Mouse (Mus musculus): ENCODE measurements around the gene Xpnpep2. TPM values are rescaled to one million over a fixed set of nuclear protein-coding genes. Genes with fewer than 3 reads are reported as not detected.

Gene Xpnpep2
- total and polyA plus RNA-seq, 2 experiments from 2014 or later = 0.79 to 3.3 TPM

DNA sequence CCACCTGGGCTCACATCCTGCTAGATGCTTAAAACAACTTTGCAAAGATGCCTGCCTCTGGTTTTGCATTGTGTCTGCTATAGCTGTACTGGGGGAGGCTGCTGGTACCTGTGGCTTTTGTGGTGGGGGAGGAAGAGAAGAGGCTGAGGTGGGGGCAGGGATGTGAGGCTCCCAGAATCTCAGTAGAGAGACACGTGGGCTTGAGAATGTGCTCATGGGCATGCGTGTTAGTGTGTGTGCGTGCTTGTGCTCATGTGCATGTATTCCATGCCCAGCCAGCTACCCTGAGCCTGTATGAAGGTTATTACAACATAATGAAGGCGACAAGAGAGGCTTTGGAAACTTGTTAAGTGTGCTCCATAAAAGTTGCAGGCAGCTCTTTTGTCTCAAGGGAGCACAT, 28.4 kb downstream of the Xpnpep2 start:
- no peaks in the 10 kb centered on the region for H3K4me1 ChIP-seq (ENCODE audit: insufficient read depth, low read length)
- no peak for ATAC-seq (ENCODE audit: low FRiP score)
- WGBS = 86% methylated on average over 4 of the region's 4 CpGs

GRCm38 (mm10) chrX:48138011-48138410, 29.5 kb downstream of the Xpnpep2 start:
- no peak overlapping the region for H3K27ac ChIP-seq (ENCODE audit: low read depth, low read length)
- no peaks in the 10 kb centered on the region for H3K9me3 ChIP-seq (ENCODE audit: low read length)
- DNase-seq (ENCODE audit: low spot score) (no peak), ATAC-seq (ENCODE audit: low FRiP score) (no peak)
- H3K9ac ChIP-seq (replicated peaks; ENCODE audit: low read length, poor library complexity, severe bottlenecking) = no peak overlapping the region
- 61% methylated on average over 6 of the region's 6 CpGs for WGBS
- no peaks in the 10 kb centered on the region for H3K36me3 ChIP-seq (ENCODE audit: insufficient read depth, low read length)
- no peak overlapping the region for H3K4me3 ChIP-seq (ENCODE audit: low read depth, low read length)
- H3K4me2 ChIP-seq (ENCODE audit: low read depth, low read length, poor library complexity, severe bottlenecking) = no peak overlapping the region
- TF ChIP-seq CTCF (IDR thresholded peaks at IDR 0.05) = no peak
- H3K27me3 ChIP-seq (ENCODE audit: insufficient read depth, low read length) = no peaks in the 10 kb centered on the region
- no peaks in the 10 kb centered on the region for H3K4me1 ChIP-seq (ENCODE audit: insufficient read depth, low read length)

More for the DNA sequence above, 28.4 kb downstream of the Xpnpep2 start:
- no peak for TF ChIP-seq CTCF (IDR thresholded peaks at IDR 0.05)
- no peaks in the 10 kb centered on the region for H3K9me3 ChIP-seq (ENCODE audit: low read length)
- H3K36me3 ChIP-seq (ENCODE audit: insufficient read depth, low read length) = no peaks in the 10 kb centered on the region
- no peak overlapping the region for H3K9ac ChIP-seq (replicated peaks; ENCODE audit: low read length, poor library complexity, severe bottlenecking)
- no peak overlapping the region for H3K4me2 ChIP-seq (ENCODE audit: low read depth, low read length, poor library complexity, severe bottlenecking)
- no peak for DNase-seq (ENCODE audit: low spot score)
- no peak overlapping the region for H3K27ac ChIP-seq (ENCODE audit: low read depth, low read length)
- no peaks in the 10 kb centered on the region for H3K27me3 ChIP-seq (ENCODE audit: insufficient read depth, low read length)
- H3K4me3 ChIP-seq (ENCODE audit: low read depth, low read length) = no peak overlapping the region

DNA sequence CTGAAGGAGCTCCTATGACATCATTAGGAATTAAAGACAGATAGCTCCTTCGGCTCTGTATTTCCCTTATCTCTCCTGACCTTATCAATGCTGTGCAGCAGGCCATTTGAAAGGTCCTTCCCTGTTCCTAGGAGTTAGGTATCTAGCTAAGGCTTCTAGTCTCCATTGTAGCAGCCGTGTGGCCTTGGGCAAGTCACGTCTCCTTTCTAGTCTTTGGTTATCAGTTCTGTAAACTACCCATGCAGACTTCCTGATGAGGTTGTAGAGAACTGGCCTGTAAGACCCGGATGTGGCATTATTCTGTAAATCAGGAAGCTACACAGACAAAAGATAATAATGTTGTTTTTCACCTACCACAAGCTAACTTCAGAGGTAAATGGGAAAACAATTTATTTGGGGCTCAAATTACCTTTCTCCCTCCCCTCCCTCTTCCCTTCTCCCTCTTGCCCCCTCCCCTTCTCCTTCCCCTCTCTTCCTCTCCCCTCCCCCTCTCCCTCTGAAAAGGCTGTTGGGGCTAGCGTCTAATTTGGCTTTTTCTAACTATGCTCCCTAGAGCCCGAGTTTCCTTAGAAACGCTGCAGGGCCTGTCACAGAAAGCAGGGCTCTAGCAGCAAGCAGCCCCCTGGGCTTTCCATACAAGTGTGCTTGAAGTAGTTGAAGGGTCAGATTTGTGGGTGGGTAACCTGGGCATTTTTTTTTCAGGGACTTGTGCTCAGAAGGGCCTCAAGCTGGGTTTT, 30.2 kb downstream of the Xpnpep2 start:
- Histone ChIP-seq H3K4me1 (ENCODE audit: insufficient read depth, low read length) (no peaks in the 10 kb centered on the region), H3K27me3 (ENCODE audit: insufficient read depth, low read length) (no peaks in the 10 kb centered on the region), H3K4me3 (ENCODE audit: low read depth, low read length) (no peak overlapping the region), H3K4me2 (ENCODE audit: low read depth, low read length, poor library complexity, severe bottlenecking) (no peak overlapping the region), H3K27ac (ENCODE audit: low read depth, low read length) (no peak overlapping the region), H3K9ac (replicated peaks; ENCODE audit: low read length, poor library complexity, severe bottlenecking) (no peak overlapping the region), H3K36me3 (ENCODE audit: insufficient read depth, low read length) (no peaks in the 10 kb centered on the region), H3K9me3 (ENCODE audit: low read length) (no peaks in the 10 kb centered on the region)
- WGBS = 44% methylated on average over 7 of the region's 7 CpGs
- DNase-seq (ENCODE audit: low spot score) (peak; percentile 29), ATAC-seq (ENCODE audit: low FRiP score) (no peak)
- no peak for TF ChIP-seq CTCF (IDR thresholded peaks at IDR 0.05)

DNA sequence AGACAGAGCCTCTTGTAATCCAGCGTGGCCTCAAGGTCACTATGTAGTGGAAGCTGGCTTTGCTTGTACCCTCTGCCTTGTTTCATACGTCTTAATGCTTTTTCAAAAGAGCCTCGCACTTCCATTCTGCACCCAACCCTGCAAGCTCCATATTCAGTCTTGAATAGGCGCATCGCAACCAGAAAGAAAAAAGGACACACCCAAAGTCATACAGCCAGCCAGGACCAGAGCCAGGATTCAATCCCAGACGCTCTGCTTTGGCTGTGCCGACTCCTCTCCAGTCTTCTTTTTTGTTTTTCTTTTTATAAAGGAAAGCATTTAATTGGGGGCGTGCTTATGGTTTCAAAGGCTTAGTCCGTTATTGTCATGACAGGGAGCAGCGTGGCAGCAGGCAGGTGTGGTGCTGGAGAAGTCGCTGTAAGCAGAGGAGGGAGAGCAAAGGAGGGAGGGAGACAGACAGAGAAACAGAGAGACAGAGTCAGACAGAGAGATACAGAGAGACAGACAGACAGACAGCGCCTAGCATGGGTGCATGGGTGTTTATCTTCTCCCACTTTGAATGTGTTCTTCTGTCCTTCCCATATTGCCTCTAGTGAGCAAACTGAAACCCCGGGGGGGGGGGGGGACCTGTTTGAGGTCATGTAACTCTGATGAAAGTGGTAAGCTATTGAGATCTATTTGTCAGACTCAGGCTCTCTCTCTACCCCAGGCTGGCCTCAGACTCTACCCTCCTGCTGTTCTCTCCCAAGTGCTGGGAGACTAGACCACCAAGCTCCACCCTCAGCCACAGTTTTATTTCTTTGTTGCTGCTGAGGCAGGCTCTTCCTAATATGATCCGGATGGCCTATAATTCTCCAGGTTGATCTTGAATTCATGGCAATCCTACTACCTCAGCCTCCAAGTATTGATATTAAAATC, 31.1 kb downstream of the Xpnpep2 start:
- Histone ChIP-seq H3K4me3 (ENCODE audit: low read depth, low read length) (no peak overlapping the region), H3K27me3 (ENCODE audit: insufficient read depth, low read length) (no peaks in the 10 kb centered on the region), H3K27ac (ENCODE audit: low read depth, low read length) (no peak overlapping the region), H3K4me2 (ENCODE audit: low read depth, low read length, poor library complexity, severe bottlenecking) (no peak overlapping the region), H3K4me1 (ENCODE audit: insufficient read depth, low read length) (no peaks in the 10 kb centered on the region), H3K9me3 (ENCODE audit: low read length) (no peaks in the 10 kb centered on the region), H3K36me3 (ENCODE audit: insufficient read depth, low read length) (no peaks in the 10 kb centered on the region), H3K9ac (replicated peaks; ENCODE audit: low read length, poor library complexity, severe bottlenecking) (no peak overlapping the region)
- WGBS = 36% methylated on average over 14 of the region's 14 CpGs
- no peak for ATAC-seq (ENCODE audit: low FRiP score)
- no peak for DNase-seq (ENCODE audit: low spot score)
- no peak for TF ChIP-seq CTCF (IDR thresholded peaks at IDR 0.05)

DNA sequence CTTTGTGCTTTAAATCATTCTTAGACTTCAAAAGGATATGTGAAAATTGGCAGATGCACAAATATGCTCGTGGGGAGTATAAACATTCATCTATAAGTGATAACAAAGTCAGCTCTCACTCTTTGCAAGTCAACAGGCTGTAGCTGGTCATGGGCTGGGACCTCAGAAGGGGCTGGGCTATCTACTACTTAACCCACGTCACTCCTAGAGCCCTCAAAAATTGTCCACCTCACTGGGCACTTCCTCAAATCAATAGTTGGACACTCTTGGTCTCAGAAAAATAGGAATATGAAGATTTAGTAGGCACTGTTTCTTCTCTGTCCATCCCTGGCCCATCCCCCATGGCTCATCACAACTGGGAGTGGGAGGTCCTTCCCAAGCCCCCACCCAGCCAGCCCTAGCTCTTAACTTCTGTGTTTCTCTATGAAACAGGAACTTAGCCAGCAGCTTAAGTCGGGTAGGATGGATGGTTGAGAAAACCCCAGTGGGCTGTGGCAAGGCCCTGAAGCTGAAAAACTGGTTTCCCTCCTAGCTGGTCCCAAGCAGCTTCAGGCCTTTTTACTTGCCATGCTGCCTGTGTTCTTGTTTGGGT, 31.9 kb downstream of the Xpnpep2 start:
- TF ChIP-seq CTCF (IDR thresholded peaks at IDR 0.05) = no peak

More for the DNA sequence above, 31.9 kb downstream of the Xpnpep2 start:
- no peak overlapping the region for H3K9ac ChIP-seq (replicated peaks; ENCODE audit: low read length, poor library complexity, severe bottlenecking)
- H3K4me1 ChIP-seq (ENCODE audit: insufficient read depth, low read length) = no peaks in the 10 kb centered on the region
- no peak for ATAC-seq (ENCODE audit: low FRiP score)
- no peaks in the 10 kb centered on the region for H3K36me3 ChIP-seq (ENCODE audit: insufficient read depth, low read length)
- 70% methylated on average over 3 of the region's 3 CpGs for WGBS
- no peaks in the 10 kb centered on the region for H3K9me3 ChIP-seq (ENCODE audit: low read length)
- no peak overlapping the region for H3K4me2 ChIP-seq (ENCODE audit: low read depth, low read length, poor library complexity, severe bottlenecking)
- no peak overlapping the region for H3K27ac ChIP-seq (ENCODE audit: low read depth, low read length)
- H3K4me3 ChIP-seq (ENCODE audit: low read depth, low read length) = no peak overlapping the region
- DNase-seq (ENCODE audit: low spot score) = no peak
- no peaks in the 10 kb centered on the region for H3K27me3 ChIP-seq (ENCODE audit: insufficient read depth, low read length)
